21 mouse cellular contexts compared by ENCODE assay signal in genomic region chr4:145367274-145367822, GRCm38 (mm10). TPM values are rescaled to one million over a fixed set of nuclear protein-coding genes. Genes with fewer than 3 reads are reported as not detected.
A peak's percentile ranks its signal among the peaks of the same experiment; 100 is the strongest.
DNase-seq lines count a peak whose midpoint lies in the region; ATAC-seq lines count a peak whose summit lies in the region.
"Had no signal": no experiment of that assay in that cellular context is flagged by ENCODE, and none has a peak within 500 bp of the region (broad histone marks: within the 10 kb centered on the region; RNA-seq: fewer than 3 reads in every experiment).

No protein-coding gene starts in this region.

- DNase-seq in heart, adult 8-10 months (ENCODE audit: low spot score) = peak; percentile 28
- DNase-seq in heart, postnatal 36 days = no peak
- peak; percentile 4 for DNase-seq in kidney, adult 9 months
- peak; percentile 46 for DNase-seq in thymus, postnatal 0 days (ENCODE audit: low spot score)
- DNase-seq in thymus, postnatal 10 days (ENCODE audit: low spot score in 2 of 2) = no peak
- DNase-seq in skeletal muscle tissue, adult 2 months (ENCODE audit: low read depth, low spot score) = peak; percentile 1
- DNase-seq: adrenal gland, adult 2 months; adrenal gland, postnatal 36 days; cerebellum, adult 2 months; cerebellum, postnatal 10 days; forebrain, postnatal 0 days; gastrocnemius, postnatal 36 days had no signal

- no peak overlapping the region for H3K27ac ChIP-seq in kidney, embryonic 16.5 days (ENCODE audit: low read length)
- H3K27ac ChIP-seq: embryonic facial prominence, embryonic 10.5 days; forebrain, embryonic 13.5 days; heart, embryonic 13.5 days; hindbrain, embryonic 10.5 days; hindbrain, embryonic 14.5 days had no signal

- H3K9ac ChIP-seq in kidney, embryonic 16.5 days (replicated peaks; ENCODE audit: low read length) = no peak overlapping the region
- H3K9ac ChIP-seq: forebrain, embryonic 13.5 days; forebrain, postnatal 0 days; heart, embryonic 13.5 days; hindbrain, embryonic 14.5 days had no signal

- H3K4me1 ChIP-seq in kidney, embryonic 16.5 days (ENCODE audit: insufficient read depth, low read length) = no peaks in the 10 kb centered on the region
- H3K4me1 ChIP-seq: embryonic facial prominence, embryonic 10.5 days; forebrain, embryonic 13.5 days; heart, embryonic 13.5 days; hindbrain, embryonic 10.5 days had no signal

- H3K36me3 ChIP-seq in kidney, embryonic 16.5 days (ENCODE audit: insufficient read depth, low read length) = no peaks in the 10 kb centered on the region
- H3K36me3 ChIP-seq: embryonic facial prominence, embryonic 10.5 days; heart, embryonic 13.5 days; hindbrain, embryonic 10.5 days had no signal

- no peak overlapping the region for H3K4me3 ChIP-seq in kidney, embryonic 16.5 days (ENCODE audit: low read length)
- H3K4me3 ChIP-seq: embryonic facial prominence, embryonic 10.5 days; forebrain, embryonic 13.5 days; heart, embryonic 13.5 days; hindbrain, embryonic 10.5 days had no signal

- no peak overlapping the region for H3K4me2 ChIP-seq in kidney, embryonic 16.5 days (replicated peaks; ENCODE audit: low read depth, low read length)
- H3K4me2 ChIP-seq: forebrain, embryonic 13.5 days; heart, embryonic 13.5 days; hindbrain, embryonic 14.5 days had no signal

- intact Hi-C loops in heart, postnatal 36 days (cut with DNase I) = no loop called here

- H3K27me3 ChIP-seq in kidney, embryonic 16.5 days (ENCODE audit: insufficient read depth, low read length) = no peaks in the 10 kb centered on the region
- H3K27me3 ChIP-seq: CH12.LX; forebrain, embryonic 13.5 days; heart, embryonic 13.5 days; Patski had no signal

- H3K9me3 ChIP-seq in kidney, embryonic 16.5 days (ENCODE audit: low read length) = no peaks in the 10 kb centered on the region
- H3K9me3 ChIP-seq: embryonic facial prominence, embryonic 10.5 days; forebrain, embryonic 13.5 days; heart, embryonic 13.5 days; hindbrain, embryonic 10.5 days had no signal

- no peak; the same call in 1 of the 2 replicates for ATAC-seq in kidney, embryonic 16.5 days (ENCODE audit: low FRiP score, low TSS enrichment)
- ATAC-seq: forebrain, embryonic 13.5 days; forebrain, postnatal 0 days; Patski had no signal

RNA-seq across cellular contexts. Expression of gene Tnfrsf8, which starts 52.4 kb away (rescaled TPM):
- total RNA-seq in heart, adult 8-10 months (2022) = under 1 TPM in 2 of 4 experiments, not detected in 2; 0.11 to 0.16 TPM
- under 1 TPM in 1 of 2 experiments, not detected in 1; 0.11 TPM for total RNA-seq in heart, postnatal 36 days (2021)
- polyA plus RNA-seq in kidney, embryonic 16.5 days (2015; fragmentation: Nextera tagmentation; extraction: Ambion mirVana) = 0.06 TPM in 1 of 2 replicates, not detected in the other
- polyA plus RNA-seq in thymus, postnatal 0 days (2015; fragmentation: Nextera tagmentation; extraction: Ambion mirVana) = 13.6 and 15.3 TPM in 2 replicates
- total RNA-seq: gastrocnemius, adult 18-20 months had no signal
- polyA plus RNA-seq: embryonic facial prominence, embryonic 10.5 days had no signal

Comparison
In these comparisons a context has a peak if more than half of its experiments do, and no peak if none do; other contexts are left out.
1. DNase-seq: peak in heart, adult 8-10 months (single experiment), kidney, adult 9 months (single experiment), thymus, postnatal 0 days (single experiment) and skeletal muscle tissue, adult 2 months (single experiment); none in heart, postnatal 36 days (0 of 2) and thymus, postnatal 10 days (0 of 2).